In the genomic region with DNA sequence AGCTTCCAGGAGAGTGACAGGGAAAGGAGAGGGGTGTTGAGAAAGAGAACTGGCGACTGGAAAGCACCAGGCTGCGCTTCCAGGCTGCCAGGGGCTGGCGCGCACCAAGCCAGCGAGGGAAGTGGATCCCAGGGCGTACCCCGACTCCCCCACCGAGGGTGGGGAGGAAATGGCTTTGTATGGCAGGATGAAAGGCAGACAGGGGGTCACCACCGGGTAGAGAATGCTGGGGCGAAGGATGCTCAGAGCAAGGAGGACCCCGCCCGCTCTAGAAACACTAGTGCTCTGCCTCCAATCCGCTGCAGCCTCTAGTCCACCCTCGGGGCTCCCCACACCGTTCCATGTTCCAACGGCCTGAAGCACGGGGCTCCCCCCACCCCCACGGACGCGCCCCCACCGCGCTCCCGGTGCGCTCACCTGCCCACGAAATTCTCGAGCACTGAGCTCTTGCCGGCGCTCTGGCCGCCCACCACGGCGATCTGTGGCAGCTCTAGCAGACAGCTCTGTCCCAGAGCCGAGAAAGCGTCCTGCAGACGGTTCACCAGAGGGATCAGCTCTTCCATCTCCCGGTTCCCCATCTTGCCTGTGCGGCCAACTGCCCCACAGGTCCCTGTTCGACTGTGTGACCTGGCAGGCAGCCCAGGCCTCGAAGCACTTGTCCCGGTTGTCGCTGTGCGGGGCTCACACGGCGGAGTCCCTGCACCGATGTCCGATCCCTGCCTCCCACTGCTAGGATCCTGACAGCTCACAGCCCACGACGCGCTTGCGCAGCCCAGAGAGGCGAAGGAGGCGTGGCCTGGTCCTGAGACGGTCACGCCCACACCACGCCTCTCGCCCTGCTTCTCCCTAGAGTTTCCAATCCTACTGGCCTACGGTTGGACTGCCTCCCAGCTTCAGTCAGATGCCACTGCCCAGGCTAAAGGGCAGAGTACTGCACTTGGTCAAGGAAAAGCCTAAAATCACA, we compare ENCODE assay signal across 8 mouse cellular contexts. TPM values are rescaled to one million over a fixed set of nuclear protein-coding genes. Genes with fewer than 3 reads are reported as not detected.
DNase-seq lines count a peak whose midpoint lies in the region; ATAC-seq lines count a peak whose summit lies in the region.

A gene (minus strand): TSS at position 789 of the 964 bp plus-strand sequence.

- peak within 1 kb of the TSS; percentile 87 for H3K27ac ChIP-seq in hindbrain, embryonic 15.5 days (replicated peaks)

- H3K4me1 ChIP-seq in hindbrain, embryonic 15.5 days (replicated peaks): peaks cover 17% of the 10 kb centered on the region

- H3K36me3 ChIP-seq in hindbrain, embryonic 15.5 days: no peaks in the 10 kb centered on the region

- H3K4me3 ChIP-seq in hindbrain, embryonic 15.5 days: peak within 1 kb of the TSS; percentile 89

- peak within 1 kb of the TSS; percentile 75 for H3K4me2 ChIP-seq in hindbrain, embryonic 15.5 days

- WGBS in hindbrain, embryonic 15.5 days: under 1% methylated on average over 50 of the region's 56 CpGs

- H3K9ac ChIP-seq in hindbrain, embryonic 15.5 days: peak within 1 kb of the TSS; percentile 82

- peak; percentile 96 for DNase-seq in ZHBTc4 (ENCODE audit: low read depth, low spot score)
- DNase-seq in cerebellum, postnatal 4 days (ENCODE audit: low spot score in 2 of 2): peak; percentile 66 to 84
- peak; percentile 83 for DNase-seq in gastrocnemius, adult 18-20 months (ENCODE audit: low spot score)
- DNase-seq in layer of hippocampus, postnatal 36 days: peak; percentile 90
- peak; percentile 88 for DNase-seq in lung, postnatal 25 days (ENCODE audit: low spot score)
- DNase-seq in retina, postnatal 7 days (ENCODE audit: low read depth, low spot score): peak; percentile 91
- DNase-seq in urinary bladder, postnatal 10 days (ENCODE audit: low spot score): peak; percentile 30

- H3K9me3 ChIP-seq in hindbrain, embryonic 15.5 days: no peaks in the 10 kb centered on the region

- no peaks in the 10 kb centered on the region for H3K27me3 ChIP-seq in hindbrain, embryonic 15.5 days

- ATAC-seq in hindbrain, embryonic 15.5 days (ENCODE audit: low FRiP score, low read depth): peak; percentile 98

RNA-seq across cellular contexts. Expression of the gene that starts here (rescaled TPM):
- total RNA-seq in gastrocnemius, adult 18-20 months (2021): 1 to 10 TPM; 3.4 to 5.9 TPM
- polyA plus RNA-seq in hindbrain, embryonic 15.5 days (2015; fragmentation: Nextera tagmentation; extraction: Ambion mirVana): 52.4 and 59.4 TPM in 2 replicates
- total RNA-seq in layer of hippocampus, postnatal 36 days (2021): 10 to 100 TPM; 79.8 to 80.9 TPM

Comparison
In these comparisons a context has a peak if more than half of its experiments do, and no peak if none do; other contexts are left out.
1. Peak in every context shown above with its lines: DNase-seq, ATAC-seq, H3K4me3 ChIP-seq and H3K27ac ChIP-seq.
2. RNA of the gene that starts here (total RNA-seq): 79.8 to 80.9 TPM in layer of hippocampus, postnatal 36 days; 3.4 to 5.9 TPM in gastrocnemius, adult 18-20 months; every median in the first group is over 10 times any median in the second.
3. DNase-seq: peak in every context shown above with its lines; median percentile 96 in ZHBTc4; 91 in retina, postnatal 7 days; 90 in layer of hippocampus, postnatal 36 days; 88 in lung, postnatal 25 days; 83 in gastrocnemius, adult 18-20 months; 75 in cerebellum, postnatal 4 days; 30 in urinary bladder, postnatal 10 days.